Mouse (Mus musculus): ENCODE results near the gene Dnah2.

The Dnah2 gene

GRCm38 (mm10) chr11:69472687-69473086 is 76.2 kb downstream of the Dnah2 start:
- in situ Hi-C loops (cut with MboI, MseI), result loop anchor here (25.0 kb wide), 1 partner anchor 1860 kb away; no protein-coding TSS in a partner anchor

DNA sequence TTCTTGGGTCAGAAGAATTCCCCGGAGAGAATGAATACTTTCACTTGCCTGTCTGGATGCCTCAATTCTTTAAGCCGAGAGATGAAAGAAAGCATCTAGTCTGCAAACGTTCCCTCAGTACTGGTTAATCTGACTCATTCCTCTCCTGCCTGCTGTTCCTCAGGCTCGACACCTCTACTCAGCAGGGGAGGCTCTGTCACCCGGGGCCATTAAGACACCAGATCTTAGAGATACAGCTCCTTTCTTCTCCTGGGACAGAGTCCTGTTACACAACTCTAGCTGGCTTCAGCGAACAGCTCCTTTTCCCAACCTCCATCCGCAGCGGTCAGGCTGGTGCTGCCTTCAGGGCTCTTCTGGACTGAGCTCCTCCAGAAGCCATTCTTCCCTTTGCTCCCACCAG is 77.4 kb downstream of the Dnah2 start:
- in situ Hi-C loops (cut with MboI, MseI), result loop anchor here (25.0 kb wide), 1 partner anchor 1859 kb away; no protein-coding TSS in a partner anchor

DNA sequence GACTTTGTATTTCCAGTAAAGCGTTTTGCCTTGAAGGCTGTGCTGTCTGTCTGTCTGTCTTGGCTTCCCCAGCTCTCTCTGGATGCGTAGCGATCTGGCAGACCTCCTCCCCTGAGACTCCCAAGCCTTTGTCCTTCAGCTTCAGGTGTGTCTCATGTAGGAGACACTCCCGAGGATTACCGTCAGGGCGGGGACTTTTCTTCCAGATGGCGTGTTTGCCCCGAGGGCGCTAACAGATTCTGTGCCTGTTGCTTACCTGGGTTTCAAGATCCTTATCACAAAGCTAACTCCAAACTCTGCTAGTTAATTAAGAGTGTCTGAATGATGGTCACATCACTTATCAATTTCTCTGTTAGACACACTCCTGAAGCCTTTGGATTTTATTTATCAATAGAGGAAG is 79.6 kb downstream of the Dnah2 start:
- in situ Hi-C loops (cut with MboI, MseI), result loop anchor here (10.0 to 25.0 kb wide), 2 partner anchors 1416 to 1857 kb away; no protein-coding TSS in a partner anchor

DNA sequence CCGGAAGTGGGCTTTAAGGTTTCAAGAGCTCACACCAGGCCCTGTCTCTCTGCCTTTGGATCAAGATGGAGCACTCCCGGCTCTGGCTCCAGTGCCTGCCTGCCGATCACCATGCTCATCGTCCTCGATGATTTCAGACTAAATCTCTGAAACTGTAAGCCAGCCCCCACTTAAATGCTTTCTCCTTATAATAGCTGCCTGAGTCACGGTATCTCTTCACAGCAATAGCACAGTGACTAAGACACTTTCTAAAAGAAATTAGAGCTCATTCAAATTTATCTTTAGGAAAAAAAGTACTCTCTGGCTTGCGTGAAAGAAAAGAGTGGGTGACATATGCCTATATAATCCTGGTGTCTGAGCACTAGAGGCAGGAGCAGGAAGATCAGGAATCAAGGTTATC is 84.9 kb downstream of the Dnah2 start:
- in situ Hi-C loops (cut with MboI, MseI), result loop anchor here (10.0 to 25.0 kb wide), 2 partner anchors 1421 to 1852 kb away; no protein-coding TSS in a partner anchor

GRCm38 (mm10) chr11:69461568-69461967 is 87.3 kb downstream of the Dnah2 start:
- in situ Hi-C loops (cut with MboI, MseI), result loop anchor here (10.0 to 25.0 kb wide), 2 partner anchors 1423 to 1849 kb away; no protein-coding TSS in a partner anchor

GRCm38 (mm10) chr11:69459883-69460282 is 89.0 kb downstream of the Dnah2 start:
- in situ Hi-C loops (cut with MboI, MseI), result loop anchor here (10.0 to 25.0 kb wide), 2 partner anchors 1425 to 1848 kb away; no protein-coding TSS in a partner anchor

- in situ Hi-C loops (cut with MboI, MseI), result loop anchor here (25.0 kb wide), 1 partner anchor 1845 kb away; no protein-coding TSS in a partner anchor
Observed at GRCm38 (mm10) chr11:69457006-69457579, 91.8 kb downstream of the Dnah2 start.

GRCm38 (mm10) chr11:69452114-69452867 is 96.6 kb downstream of the Dnah2 start:
- in situ Hi-C loops (cut with MboI, MseI), result loop anchor here (25.0 kb wide), 1 partner anchor 1840 kb away; no protein-coding TSS in a partner anchor

DNA sequence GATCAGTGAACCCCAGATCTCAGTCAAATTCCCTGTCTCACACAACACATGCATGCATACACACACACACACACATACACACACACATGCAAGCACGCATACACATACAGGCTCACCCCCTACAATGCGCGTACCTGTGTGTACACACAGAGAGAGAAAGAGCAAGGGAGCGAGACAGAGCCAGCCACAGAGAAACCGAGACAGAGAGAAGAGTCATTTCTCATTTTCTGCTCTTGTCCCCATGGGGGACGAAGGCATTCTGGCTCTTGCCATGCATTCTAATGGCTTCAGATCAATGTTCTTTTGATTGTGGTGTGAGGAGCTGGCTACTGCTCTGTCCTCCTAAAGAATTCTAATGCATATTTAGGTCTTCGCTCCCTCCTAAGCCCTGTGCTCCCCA is 101.6 kb downstream of the Dnah2 start:
- in situ Hi-C loops (cut with MboI, MseI), result no loop called here

- in situ Hi-C loops (cut with MboI, MseI), result no loop called here
Observed at GRCm38 (mm10) chr11:69443328-69443727, 105.6 kb downstream of the Dnah2 start.

- in situ Hi-C loops (cut with MboI, MseI), result loop anchor here (5.0 kb wide), 1 partner anchor 35 kb away; no protein-coding TSS in a partner anchor
Observed at GRCm38 (mm10) chr11:69437291-69437690, 111.6 kb downstream of the Dnah2 start.

GRCm38 (mm10) chr11:69433189-69433588 is 115.7 kb downstream of the Dnah2 start:
- in situ Hi-C loops (cut with MboI, MseI), result no loop called here

GRCm38 (mm10) chr11:69432640-69432982 is 116.3 kb downstream of the Dnah2 start:
- in situ Hi-C loops (cut with MboI, MseI), result no loop called here

- in situ Hi-C loops (cut with MboI, MseI), result no loop called here
Observed at GRCm38 (mm10) chr11:69431829-69432639, 116.9 kb downstream of the Dnah2 start.

- in situ Hi-C loops (cut with MboI, MseI), result no loop called here
Observed at GRCm38 (mm10) chr11:69430631-69431030, 118.3 kb downstream of the Dnah2 start.

DNA sequence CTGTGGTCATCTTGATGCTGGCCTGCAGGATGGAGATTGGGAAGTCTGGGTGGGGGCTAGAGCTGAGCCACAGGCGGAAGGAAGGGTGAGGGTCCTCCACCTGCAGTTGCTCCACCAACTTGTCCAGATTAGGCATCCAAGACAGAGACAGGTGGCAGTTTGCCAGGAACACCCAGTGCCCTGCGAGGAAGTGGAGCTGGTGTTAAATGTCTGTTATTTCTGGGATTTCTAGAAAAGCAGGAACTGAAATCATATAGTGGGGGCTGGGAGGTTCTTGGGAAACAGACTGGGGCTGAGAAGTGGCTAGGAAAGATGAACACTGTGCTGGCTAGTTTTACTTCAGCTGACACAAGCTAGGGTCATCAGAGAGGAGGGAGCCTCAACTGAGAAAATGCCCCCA is 119.6 kb downstream of the Dnah2 start:
- in situ Hi-C loops (cut with MboI, MseI), result no loop called here

DNA sequence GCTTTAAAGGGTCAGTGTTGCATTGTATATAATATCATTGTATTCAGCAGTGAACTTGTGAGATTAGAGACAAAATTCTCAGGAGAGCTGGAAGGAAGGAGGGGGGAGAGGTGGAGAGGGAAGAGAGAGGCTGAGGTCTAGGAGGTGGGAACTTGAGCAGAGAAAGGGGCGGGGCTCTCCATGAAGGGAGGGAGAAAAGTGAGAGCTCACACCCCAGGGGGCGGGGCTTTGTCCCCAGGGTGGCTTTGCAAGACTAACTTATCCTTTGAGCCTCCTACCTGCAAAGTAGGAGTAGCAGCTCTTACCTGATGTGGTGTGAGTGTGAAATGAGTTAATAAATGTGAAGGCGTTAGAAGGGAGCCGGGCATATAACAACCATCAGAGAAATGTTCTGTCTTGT is 120.2 kb downstream of the Dnah2 start:
- in situ Hi-C loops (cut with MboI, MseI), result no loop called here

DNA sequence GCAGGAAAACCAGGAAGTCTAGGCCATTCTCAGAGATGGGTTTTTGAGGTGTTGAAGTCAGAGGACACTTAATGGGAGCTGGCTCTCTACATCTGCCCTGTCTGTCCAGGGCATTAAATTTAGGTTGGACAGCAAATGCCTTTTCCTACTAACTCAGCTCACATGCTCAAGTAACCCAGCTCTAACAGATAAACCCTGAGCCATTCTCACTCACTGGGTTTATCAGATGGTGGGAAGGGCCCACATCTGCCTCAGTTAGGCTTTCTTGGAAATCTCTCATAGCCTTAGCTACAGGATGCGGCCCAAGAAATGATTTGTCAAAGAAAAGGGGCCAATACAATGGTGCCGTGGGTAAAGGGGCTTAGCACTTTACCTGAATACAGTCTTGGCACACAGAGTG is 122.7 kb downstream of the Dnah2 start:
- in situ Hi-C loops (cut with MboI, MseI), result no loop called here

DNA sequence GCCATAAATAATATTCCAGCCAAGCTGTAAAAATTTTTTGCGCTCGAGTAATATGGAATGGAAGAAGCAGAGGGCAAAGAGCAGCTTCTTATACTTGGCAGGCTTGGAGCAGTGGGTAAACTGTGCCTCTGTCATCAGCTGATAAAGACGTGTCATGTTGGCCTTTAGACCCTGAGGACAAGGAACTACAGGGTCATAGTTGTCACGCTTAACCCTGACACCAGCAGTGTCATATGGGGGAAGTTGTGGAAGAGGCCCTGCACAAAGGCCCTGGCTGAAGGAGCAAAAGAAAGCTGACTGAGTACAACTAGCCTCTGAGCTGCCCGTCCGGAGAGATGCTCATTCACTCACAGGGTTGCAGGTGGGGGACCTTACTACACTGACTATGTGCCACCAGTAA is 125.0 kb downstream of the Dnah2 start:
- in situ Hi-C loops (cut with MboI, MseI), result no loop called here

GRCm38 (mm10) chr11:69422842-69423241 is 126.1 kb downstream of the Dnah2 start:
- in situ Hi-C loops (cut with MboI, MseI), result no loop called here

DNA sequence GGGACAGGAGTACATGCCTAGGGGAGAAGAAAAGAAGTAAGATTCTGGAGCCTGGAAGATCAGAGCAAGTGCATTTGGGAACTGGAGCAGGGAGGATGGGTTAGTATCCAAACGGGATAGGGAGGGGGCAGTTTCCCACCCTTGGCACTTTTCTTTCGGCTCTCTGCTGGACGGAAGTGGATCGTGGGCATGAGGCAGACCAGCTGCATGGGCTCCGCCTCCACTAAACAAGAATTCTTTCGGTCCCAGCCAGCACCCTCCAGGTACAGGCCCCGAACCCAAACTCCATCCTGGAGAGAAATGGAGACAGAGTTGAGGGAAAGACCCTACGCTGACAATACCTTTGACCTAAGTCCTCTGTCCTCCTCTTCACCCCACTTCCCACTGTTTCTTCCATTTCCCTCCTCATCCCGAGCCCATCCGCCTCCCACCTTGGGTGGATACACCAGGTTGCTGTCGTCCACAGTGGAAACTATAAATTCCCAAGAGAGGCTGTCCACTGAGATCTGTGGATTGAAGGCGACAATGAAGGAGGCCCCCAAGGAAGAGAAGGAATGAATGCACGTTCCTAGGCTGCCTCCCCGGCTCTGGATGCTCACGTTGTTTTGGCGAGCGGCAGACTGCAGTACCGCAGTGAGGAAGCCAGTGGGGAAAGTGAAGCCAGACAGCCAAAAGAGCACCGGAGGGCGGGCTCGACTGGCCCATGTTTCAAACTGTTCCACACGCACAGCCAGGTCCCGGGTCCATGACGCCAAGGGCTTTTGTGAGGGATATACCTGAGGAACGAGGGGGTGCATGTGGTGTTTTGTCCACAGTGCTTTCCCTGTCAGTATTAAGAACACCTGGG is 127.6 kb downstream of the Dnah2 start:
- in situ Hi-C loops (cut with MboI, MseI), result no loop called here

All from T-helper 1 cell (primary cell).